Mouse (Mus musculus): ENCODE measurements around the gene Ubxn11.

Gene Ubxn11

DNA sequence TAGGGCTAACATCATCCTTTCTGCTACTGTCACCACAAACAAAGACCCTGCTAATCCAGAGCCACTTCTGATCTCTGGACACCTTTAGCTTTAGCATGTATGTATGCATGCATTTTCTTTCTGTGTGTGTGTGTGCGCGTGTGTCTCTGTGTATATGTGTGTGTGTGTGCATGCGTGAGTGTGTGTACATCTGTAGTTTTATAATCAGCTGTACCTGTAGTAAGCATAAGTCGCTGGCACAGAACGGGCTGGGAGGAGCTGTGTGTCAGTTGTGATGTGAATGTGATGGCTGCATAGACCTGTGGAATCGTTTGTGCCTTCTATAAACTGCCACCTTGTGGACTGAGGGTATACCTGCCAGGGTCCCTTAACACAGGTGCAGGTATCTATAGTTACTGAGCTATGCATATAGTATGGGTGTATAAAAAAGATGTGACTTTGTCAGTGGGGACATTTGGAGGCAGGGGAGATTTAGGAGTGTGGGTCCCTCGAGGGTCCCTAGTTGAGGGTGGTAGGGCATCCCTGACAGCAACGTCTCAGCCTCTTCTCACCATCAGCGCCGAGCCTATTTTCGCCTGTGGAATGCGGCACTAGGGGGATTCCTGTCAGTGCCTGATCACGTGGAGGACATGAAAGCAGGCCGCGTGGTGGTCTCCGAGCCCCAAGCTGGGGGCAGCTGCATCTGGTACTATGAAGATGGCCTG lies 11.7 kb upstream of the Ubxn11 start:
- in situ Hi-C loops (cut with MseI, MboI): loop anchor here (5.0 kb wide), 2 partner anchors 37 to 42 kb away; partner anchors contain the start of gene Sh3bgrl3 (in 1 of the 2)

GRCm38 (mm10) chr4:134091225-134091529 lies 11.2 kb upstream of the Ubxn11 start:
- in situ Hi-C loops (cut with MseI, MboI): loop anchor here (5.0 kb wide), 2 partner anchors 36 to 41 kb away; partner anchors contain the start of gene Sh3bgrl3 (in 1 of the 2)

DNA sequence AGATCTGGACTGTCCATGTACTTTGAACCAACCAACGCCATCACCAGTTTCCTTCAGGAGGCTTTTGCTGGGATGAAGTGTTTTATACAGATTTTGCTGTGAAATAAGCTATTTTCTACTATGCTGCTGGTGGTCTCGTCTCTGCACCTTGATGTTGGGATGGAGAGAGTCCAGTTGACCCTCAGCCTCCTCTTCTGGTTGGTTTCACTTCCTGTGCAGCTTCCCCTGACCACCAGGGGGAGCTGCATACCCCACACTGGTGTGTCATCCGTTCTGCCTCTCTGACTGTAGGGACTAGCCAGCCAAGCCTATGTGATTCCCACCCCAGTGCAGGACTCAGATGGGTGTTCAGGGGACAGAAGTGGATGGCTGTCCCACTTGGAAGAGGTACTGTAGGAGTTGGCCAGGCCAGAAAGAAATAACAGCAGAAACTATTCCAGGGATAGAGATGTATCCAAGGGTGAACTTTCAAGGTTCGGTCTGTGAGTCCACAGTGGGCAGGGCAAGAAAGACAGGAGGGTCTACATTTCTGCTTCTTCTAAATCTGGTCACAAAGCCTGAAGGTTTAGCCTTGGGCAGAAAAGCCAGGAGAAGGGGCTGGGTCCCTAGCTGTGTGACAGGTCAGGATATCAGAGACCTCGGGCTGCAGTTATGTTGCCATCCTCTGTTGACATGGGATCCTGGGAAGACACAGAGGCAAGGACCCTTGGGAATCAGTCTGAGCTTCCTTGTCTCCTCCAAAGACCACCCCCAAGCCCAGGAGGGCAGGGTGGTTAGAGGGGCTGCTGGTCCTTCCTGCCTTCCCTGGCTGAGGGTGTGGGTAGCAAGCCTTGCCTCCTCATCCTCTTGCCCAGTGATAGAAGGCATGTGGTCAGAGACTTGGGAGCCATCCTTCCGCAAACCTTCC lies 9.7 kb upstream of the Ubxn11 start:
- in situ Hi-C loops (cut with MseI, MboI): loop anchor here (5.0 kb wide), 2 partner anchors 35 to 40 kb away; partner anchors contain the start of gene Sh3bgrl3 (in 1 of the 2)

DNA sequence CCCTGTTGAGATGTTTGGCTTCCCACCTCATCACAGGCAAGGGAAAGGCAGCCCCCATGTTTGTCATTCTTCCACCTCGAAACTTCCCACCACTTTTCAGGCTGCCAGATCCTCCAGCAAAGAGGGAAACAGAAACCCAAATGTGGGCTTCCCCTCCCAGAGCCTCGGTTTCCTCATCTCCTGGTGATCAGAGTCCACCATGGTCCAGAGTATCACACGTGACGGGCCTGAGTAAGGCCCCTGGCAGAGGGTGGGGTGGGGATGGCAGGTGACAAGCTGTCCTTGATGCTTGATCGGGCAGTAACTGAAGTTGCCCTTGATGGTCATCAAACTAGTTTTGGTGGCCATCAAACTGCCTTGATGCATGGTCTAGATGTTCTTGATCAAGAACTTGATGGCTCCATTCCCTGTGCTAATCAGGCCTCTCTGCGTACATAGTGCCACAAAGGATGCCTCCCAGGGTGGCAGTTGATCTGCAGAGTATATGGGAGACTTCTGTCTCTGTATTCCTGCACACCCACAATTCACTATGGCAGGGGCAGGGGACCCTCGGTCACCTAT lies 8.3 kb upstream of the Ubxn11 start:
- in situ Hi-C loops (cut with MseI, MboI): loop anchor here (5.0 kb wide), 2 partner anchors 33 to 38 kb away; partner anchors contain the start of gene Sh3bgrl3 (in 1 of the 2)

DNA sequence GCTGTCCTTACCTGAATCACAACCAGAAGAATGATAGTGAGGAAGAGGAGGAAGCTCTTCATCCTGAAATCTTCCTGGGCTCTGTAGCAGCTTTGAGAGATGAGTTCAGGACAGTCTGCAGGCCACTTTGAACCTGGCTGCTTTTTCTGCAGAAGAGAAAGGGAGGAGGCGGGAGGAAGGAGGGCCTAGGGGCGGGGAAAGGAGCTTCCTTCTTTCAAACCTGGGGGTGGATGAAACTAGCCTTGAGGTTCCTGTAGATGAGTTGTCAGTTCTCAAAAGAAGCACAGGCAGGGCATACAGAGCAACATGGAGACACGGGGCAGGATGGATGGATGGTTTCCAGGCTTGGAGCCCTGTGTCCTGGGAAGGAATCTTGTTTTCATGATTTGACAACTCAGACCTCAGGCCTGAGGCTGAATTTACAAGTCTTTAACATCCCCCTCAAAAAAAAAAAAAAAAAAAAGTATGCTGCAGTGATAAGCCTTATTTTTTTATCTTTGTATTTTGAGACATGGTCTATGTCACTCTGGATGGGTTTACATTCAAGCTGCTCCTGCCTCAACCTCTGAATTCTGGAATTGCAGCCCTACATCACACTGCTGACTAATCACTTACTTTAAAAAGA lies 7.3 kb upstream of the Ubxn11 start, which contains the start of gene Cd52:
Gene Cd52, minus strand, starts transcription at position 160 of the 625 bp plus-strand sequence.
- in situ Hi-C loops (cut with MseI, MboI): loop anchor here (5.0 kb wide), 2 partner anchors 32 to 37 kb away; partner anchors contain the start of gene Sh3bgrl3 (in 1 of the 2)

GRCm38 (mm10) chr4:134096120-134096519 lies 6.2 kb upstream of the Ubxn11 start:
- in situ Hi-C loops (cut with MseI, MboI): no loop called here

GRCm38 (mm10) chr4:134097015-134097608 lies 5.3 kb upstream of the Ubxn11 start:
- in situ Hi-C loops (cut with MseI, MboI): no loop called here

DNA sequence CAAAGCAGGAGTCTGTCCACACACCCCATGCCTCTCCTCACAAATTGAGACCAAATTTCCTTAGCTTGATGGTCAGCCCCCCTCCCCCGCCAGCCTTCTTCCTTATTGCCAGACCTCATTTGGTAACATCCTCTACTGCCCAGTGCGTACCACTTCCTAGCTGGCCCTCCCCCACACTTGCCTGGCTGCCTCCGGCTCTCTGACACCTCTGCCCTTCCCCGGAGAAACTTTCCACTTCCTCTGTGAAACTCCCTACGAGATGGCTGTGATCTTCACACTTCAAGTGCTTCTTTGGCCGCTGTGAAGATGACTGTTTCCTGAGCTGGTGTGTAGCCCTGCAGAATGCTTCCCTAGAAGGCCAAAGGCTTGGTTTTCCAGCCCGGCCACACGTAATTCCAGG lies 3.7 kb upstream of the Ubxn11 start:
- in situ Hi-C loops (cut with MseI, MboI): no loop called here

DNA sequence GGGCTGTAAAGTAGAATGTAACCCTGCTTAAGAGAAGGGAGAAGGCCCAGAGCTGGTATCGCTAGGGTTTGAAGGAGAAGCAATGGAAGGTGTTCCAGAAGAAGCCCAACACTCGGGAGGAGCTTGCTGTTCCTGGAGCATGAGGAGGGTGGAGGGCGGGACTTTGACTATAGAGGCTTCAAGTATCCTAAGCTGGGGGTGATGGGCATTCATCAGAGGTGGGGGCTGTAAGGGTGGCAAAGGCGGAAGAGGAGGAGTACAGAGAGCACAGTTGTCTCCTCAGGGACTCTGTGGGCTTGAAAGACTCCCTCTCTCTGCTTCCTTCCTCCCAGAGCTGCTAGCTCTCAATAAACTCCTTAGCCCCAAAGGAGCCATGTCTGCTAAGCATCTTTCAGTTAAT lies 2.1 kb upstream of the Ubxn11 start:
- in situ Hi-C loops (cut with MseI, MboI): no loop called here

- in situ Hi-C loops (cut with MseI, MboI): no loop called here
These were observed 361 bp downstream of the Ubxn11 start for GRCm38 (mm10) chr4:134102742-134103119.

- in situ Hi-C loops (cut with MseI, MboI): no loop called here
These were observed 3.7 kb downstream of the Ubxn11 start for GRCm38 (mm10) chr4:134106105-134106504.

GRCm38 (mm10) chr4:134107730-134108129 lies 5.4 kb downstream of the Ubxn11 start:
- in situ Hi-C loops (cut with MseI, MboI): no loop called here

GRCm38 (mm10) chr4:134108196-134108595 lies 5.8 kb downstream of the Ubxn11 start:
- in situ Hi-C loops (cut with MseI, MboI): no loop called here

- in situ Hi-C loops (cut with MseI, MboI): no loop called here
These were observed 8.3 kb downstream of the Ubxn11 start for GRCm38 (mm10) chr4:134110653-134111052.

DNA sequence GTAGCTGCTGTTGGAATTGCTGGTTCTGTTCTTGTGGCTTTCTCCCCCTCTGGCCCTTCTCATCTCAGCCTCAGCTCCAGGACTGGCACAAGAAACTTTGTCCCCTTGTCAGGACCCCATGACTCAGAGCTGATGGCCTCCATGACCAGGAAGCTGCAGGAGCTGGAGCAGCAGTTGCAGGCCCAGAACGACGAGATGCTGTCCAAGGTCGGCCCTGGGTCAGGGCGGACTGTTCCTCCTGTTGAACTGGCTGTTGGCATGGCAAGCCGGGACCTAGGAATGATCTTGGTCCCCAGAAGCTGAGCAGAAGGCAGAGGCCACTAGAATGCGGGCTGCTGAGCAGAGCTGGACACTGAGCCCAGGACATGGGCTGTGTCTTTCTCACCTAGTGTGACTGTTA lies 10.0 kb downstream of the Ubxn11 start:
- in situ Hi-C loops (cut with MseI, MboI): no loop called here

DNA sequence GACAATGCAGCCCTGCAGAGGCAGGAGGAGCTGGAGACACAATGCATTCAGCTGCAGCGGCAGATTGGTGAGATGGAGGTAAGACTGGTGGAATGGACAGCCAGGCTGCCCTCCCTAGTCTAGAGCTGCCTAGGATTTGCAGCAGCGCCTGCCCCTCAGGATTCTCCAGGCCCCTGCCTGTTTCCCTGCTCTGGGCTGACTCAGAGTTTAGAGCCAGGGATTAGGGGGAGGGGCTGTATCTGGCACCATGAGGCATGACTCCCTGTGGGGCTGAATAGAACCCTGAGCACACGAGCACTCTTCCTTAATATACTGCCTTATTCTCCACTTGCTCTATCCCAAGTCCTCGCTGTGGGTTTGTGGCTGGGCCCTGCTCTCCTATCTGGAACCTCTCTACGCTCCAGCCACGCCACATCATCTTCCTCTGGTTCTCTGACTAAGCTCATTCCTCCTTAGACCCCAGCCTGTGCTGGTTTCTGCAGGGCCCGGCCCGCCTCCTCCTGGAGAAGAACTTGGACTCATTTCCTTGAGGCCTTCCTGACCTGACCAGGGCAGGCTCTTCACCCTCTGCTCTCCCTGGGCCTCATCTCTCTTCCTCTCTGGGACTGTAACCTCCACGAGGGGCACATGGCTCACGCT lies 11.1 kb downstream of the Ubxn11 start:
- in situ Hi-C loops (cut with MseI, MboI): no loop called here

DNA sequence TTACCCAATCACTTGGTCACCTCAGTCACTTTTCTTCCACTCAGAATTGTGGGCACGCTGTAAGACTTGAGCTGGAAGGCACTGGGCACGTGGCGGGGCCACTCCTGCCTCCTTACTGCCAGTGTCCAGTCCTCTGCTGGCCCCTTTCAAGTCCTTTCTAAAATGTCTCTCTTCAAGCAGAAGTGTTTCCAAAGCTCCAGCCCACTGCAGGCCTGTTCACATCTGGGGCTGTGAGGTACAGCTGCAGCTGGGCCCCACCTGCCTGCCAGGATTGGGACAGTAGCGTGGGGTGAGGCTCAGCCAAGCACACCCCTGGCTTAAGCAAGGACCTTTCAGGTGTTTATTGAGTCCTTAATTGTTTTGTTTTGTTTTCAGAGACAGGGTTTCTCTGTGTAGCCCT lies 11.7 kb downstream of the Ubxn11 start:
- in situ Hi-C loops (cut with MseI, MboI): no loop called here

DNA sequence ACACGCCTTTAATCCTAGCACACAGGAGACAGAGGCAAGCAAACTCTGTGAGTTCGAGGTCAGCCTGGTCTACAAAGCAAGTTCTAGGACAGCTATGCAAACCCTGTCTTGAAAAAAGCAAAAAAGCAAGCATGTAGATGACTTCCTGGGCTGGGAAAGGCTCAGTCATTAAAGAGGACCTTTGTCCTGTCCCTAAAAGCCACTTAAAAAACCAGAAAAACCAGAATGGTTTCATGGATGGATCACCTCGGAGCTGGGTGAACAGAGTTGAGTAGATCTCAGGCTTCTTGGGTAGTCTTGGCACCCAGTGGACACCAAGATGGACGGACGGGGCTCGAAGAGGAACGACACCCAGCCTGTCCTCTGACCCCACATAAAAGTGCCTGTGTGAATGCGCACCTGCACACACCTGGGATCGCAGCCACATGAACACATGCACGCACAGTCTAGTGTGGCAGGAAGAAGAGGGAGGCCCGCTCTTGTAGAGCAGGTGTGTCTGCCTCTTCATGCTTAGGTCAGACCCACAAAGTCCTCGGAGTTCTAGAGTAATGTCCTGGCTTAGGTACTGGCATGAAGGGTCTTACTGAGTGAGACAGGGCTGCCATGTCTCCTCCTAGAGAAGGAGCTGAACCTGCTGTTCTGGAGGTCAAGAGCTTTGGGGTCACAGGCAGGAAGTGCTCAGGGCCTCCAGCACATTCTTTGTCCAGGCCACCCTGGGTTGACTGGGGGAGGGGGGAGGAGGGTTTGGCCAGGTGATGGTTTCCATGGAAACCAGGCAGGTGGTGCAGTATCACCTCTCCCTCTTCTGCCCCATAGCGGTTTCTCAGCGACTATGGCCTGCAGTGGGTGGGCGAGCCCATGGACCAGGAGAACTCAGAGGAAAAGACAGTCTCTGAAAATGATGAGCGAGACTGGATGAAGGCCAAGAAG lies 13.1 kb downstream of the Ubxn11 start:
- in situ Hi-C loops (cut with MseI, MboI): no loop called here

DNA sequence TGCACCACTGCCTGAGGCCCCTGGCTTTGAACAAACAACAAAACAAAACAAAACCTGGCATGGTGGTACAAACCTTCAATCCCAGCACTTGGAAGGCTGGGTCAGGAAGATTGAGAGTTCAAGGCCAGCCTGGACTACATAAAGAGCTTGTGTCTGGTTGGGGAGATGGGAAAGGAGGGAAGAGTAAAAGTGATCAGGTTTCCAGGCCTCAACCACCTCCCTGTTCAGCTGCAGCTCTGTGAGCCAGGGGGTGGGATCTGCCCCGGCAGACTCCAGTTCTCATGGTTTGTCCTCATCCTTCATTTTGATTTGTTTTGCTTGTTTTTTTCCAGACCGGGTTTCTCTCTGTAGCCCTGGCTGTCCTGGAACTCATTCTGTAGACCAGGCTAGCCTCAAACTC lies 14.1 kb downstream of the Ubxn11 start:
- in situ Hi-C loops (cut with MseI, MboI): no loop called here

DNA sequence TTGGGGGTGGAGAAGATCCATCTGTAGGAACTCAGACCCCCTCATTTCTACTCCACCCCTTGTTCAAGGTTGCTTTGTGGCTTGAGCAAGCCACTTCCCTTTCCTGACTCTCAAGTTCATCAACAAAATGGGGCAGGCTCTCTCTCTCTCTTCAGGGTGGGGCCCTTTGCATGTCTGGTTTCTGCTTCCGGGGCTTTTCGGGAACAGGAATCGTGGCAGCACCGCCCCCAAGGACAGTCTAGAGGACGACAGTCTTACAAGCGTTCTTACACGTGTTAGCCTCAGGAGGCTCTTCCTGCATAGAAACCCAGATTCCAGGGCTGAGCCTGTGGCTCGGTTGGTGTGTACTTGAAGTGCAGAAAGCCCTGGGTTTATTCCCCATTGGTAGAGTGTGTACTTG lies 14.6 kb downstream of the Ubxn11 start:
- in situ Hi-C loops (cut with MseI, MboI): no loop called here

Measured in mouse trophoblast stem cell (cell line).